Mouse (Mus musculus): ENCODE results near the gene Gid4. TPM values are rescaled to one million over a fixed set of nuclear protein-coding genes. Genes with fewer than 3 reads are reported as not detected.
A peak's percentile ranks its signal among the peaks of the same experiment; 100 is the strongest.

The Gid4 gene
- total and polyA plus RNA-seq, 3 experiments: 10.2 to 34.1 (median 25.6) TPM

GRCm38 (mm10) chr11:60397172-60397571, 19.8 kb upstream of the Gid4 start:
- TF ChIP-seq GATA1 (IDR thresholded peaks at IDR 0.05; ENCODE audit: borderline replicate concordance, low read length): no peak
- TF ChIP-seq POLR2AphosphoS5 (IDR thresholded peaks at IDR 0.05; ENCODE audit: insufficient replicate concordance, low read depth, low read length): no peak
- TF ChIP-seq TAL1 (conservative IDR thresholded peaks at IDR 0.05; ENCODE audit: low read depth, low read length): no peak
- TF ChIP-seq CTCF (IDR thresholded peaks at IDR 0.05; ENCODE audit: low read depth, low read length): no peak
- TF ChIP-seq GATA2 (IDR thresholded peaks at IDR 0.05; ENCODE audit: borderline replicate concordance, low read depth, low read length): no peak
- no peaks in the 10 kb centered on the region for H3K9me3 ChIP-seq (replicated peaks)
- ATAC-seq (ENCODE audit: extremely low read depth, insufficient number of reproducible peaks, low FRiP score, poor library complexity, severe bottlenecking): no peak
- H3K36me3 ChIP-seq (replicated peaks): peaks cover 24% of the 10 kb centered on the region
- H3K27me3 ChIP-seq (ENCODE audit: insufficient read depth, low read length): 0 out of 2 replicates have a peak, but pooled peaks cover 5% of the 10 kb centered on the region
- no peaks in the 10 kb centered on the region for H3K4me1 ChIP-seq (ENCODE audit: insufficient read depth, low read depth, low read length)
- no peak for DNase-seq (ENCODE audit: low spot score)
- no peak overlapping the region for H3K4me3 ChIP-seq (ENCODE audit: low read depth, low read length)

- H3K36me3 ChIP-seq (replicated peaks): peaks cover 93% of the 10 kb centered on the region
- H3K4me3 ChIP-seq (ENCODE audit: low read depth, low read length): no peak overlapping the region
- no peaks in the 10 kb centered on the region for H3K4me1 ChIP-seq (ENCODE audit: insufficient read depth, low read depth, low read length)
- ATAC-seq (ENCODE audit: extremely low read depth, insufficient number of reproducible peaks, low FRiP score, poor library complexity, severe bottlenecking) (no peak), DNase-seq (ENCODE audit: low spot score) (no peak)
- no peaks in the 10 kb centered on the region for H3K27me3 ChIP-seq (ENCODE audit: insufficient read depth, low read length)
- no peaks in the 10 kb centered on the region for H3K9me3 ChIP-seq (replicated peaks)
- TF ChIP-seq CTCF (IDR thresholded peaks at IDR 0.05; ENCODE audit: low read depth, low read length) (no peak), POLR2AphosphoS5 (IDR thresholded peaks at IDR 0.05; ENCODE audit: insufficient replicate concordance, low read depth, low read length) (no peak), GATA1 (IDR thresholded peaks at IDR 0.05; ENCODE audit: borderline replicate concordance, low read length) (no peak), TAL1 (conservative IDR thresholded peaks at IDR 0.05; ENCODE audit: low read depth, low read length) (no peak), GATA2 (IDR thresholded peaks at IDR 0.05; ENCODE audit: borderline replicate concordance, low read depth, low read length) (no peak)
Measured at GRCm38 (mm10) chr11:60406606-60407005, 10.3 kb upstream of the Gid4 start.

GRCm38 (mm10) chr11:60412173-60412572, 4.8 kb upstream of the Gid4 start:
- DNase-seq (ENCODE audit: low spot score): peak; percentile 25
- no peak for TF ChIP-seq GATA1 (IDR thresholded peaks at IDR 0.05; ENCODE audit: borderline replicate concordance, low read length)
- TF ChIP-seq CTCF (IDR thresholded peaks at IDR 0.05; ENCODE audit: low read depth, low read length): no peak
- TF ChIP-seq GATA2 (IDR thresholded peaks at IDR 0.05; ENCODE audit: borderline replicate concordance, low read depth, low read length): no peak
- no peak for TF ChIP-seq TAL1 (conservative IDR thresholded peaks at IDR 0.05; ENCODE audit: low read depth, low read length)
- TF ChIP-seq POLR2AphosphoS5 (IDR thresholded peaks at IDR 0.05; ENCODE audit: insufficient replicate concordance, low read depth, low read length): no peak

GRCm38 (mm10) chr11:60412921-60413320, 4.0 kb upstream of the Gid4 start:
- H3K36me3 ChIP-seq (replicated peaks): peaks cover 55% of the 10 kb centered on the region
- H3K27me3 ChIP-seq (ENCODE audit: insufficient read depth, low read length): no peaks in the 10 kb centered on the region
- no peak overlapping the region for H3K4me3 ChIP-seq (ENCODE audit: low read depth, low read length)
- DNase-seq (ENCODE audit: low spot score): no peak
- peaks cover 23% of the 10 kb centered on the region for H3K4me1 ChIP-seq (ENCODE audit: insufficient read depth, low read depth, low read length)
- no peaks in the 10 kb centered on the region for H3K9me3 ChIP-seq (replicated peaks)
- ATAC-seq (ENCODE audit: extremely low read depth, insufficient number of reproducible peaks, low FRiP score, poor library complexity, severe bottlenecking): no peak
- TF ChIP-seq GATA2 (IDR thresholded peaks at IDR 0.05; ENCODE audit: borderline replicate concordance, low read depth, low read length) (no peak), TAL1 (conservative IDR thresholded peaks at IDR 0.05; ENCODE audit: low read depth, low read length) (no peak), GATA1 (IDR thresholded peaks at IDR 0.05; ENCODE audit: borderline replicate concordance, low read length) (no peak), CTCF (IDR thresholded peaks at IDR 0.05; ENCODE audit: low read depth, low read length) (no peak), POLR2AphosphoS5 (IDR thresholded peaks at IDR 0.05; ENCODE audit: insufficient replicate concordance, low read depth, low read length) (no peak)

More at GRCm38 (mm10) chr11:60412173-60412572, 4.8 kb upstream of the Gid4 start:
- no peak overlapping the region for H3K4me3 ChIP-seq (ENCODE audit: low read depth, low read length)
- H3K36me3 ChIP-seq (replicated peaks): peaks cover 63% of the 10 kb centered on the region
- no peak for ATAC-seq (ENCODE audit: extremely low read depth, insufficient number of reproducible peaks, low FRiP score, poor library complexity, severe bottlenecking)
- H3K4me1 ChIP-seq (ENCODE audit: insufficient read depth, low read depth, low read length): peaks cover 21% of the 10 kb centered on the region
- H3K27me3 ChIP-seq (ENCODE audit: insufficient read depth, low read length): no peaks in the 10 kb centered on the region
- no peaks in the 10 kb centered on the region for H3K9me3 ChIP-seq (replicated peaks)

DNA sequence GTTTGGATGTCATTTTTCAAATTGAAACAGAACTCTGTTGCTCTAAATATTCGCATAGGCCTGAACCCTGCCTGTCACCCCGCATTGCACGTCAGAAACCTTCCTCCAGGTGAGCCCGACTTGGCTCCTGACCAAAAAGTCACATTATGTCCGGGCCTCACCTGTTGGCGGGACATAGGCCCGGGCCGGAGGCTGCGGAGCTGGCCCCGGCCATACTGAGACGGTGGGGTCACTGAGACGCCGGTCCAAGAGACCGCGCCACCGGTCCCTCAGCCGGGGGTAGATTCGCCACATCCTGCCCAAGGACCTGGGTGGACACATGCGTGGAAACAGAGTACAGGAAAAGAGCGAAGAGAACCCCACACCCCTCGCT, 369 bp upstream of the Gid4 start:
- peak overlapping the region; percentile 91 for H3K4me3 ChIP-seq (ENCODE audit: low read depth, low read length)
- ATAC-seq (ENCODE audit: extremely low read depth, insufficient number of reproducible peaks, low FRiP score, poor library complexity, severe bottlenecking) (no peak), DNase-seq (ENCODE audit: low spot score) (no peak)
- H3K9me3 ChIP-seq (replicated peaks): no peaks in the 10 kb centered on the region
- no peaks in the 10 kb centered on the region for H3K27me3 ChIP-seq (ENCODE audit: insufficient read depth, low read length)
- peaks cover 33% of the 10 kb centered on the region for H3K36me3 ChIP-seq (replicated peaks)
- TF ChIP-seq GATA2 (IDR thresholded peaks at IDR 0.05; ENCODE audit: borderline replicate concordance, low read depth, low read length): no peak
- no peak for TF ChIP-seq POLR2AphosphoS5 (IDR thresholded peaks at IDR 0.05; ENCODE audit: insufficient replicate concordance, low read depth, low read length)
- no peak for TF ChIP-seq TAL1 (conservative IDR thresholded peaks at IDR 0.05; ENCODE audit: low read depth, low read length)
- TF ChIP-seq GATA1 (IDR thresholded peaks at IDR 0.05; ENCODE audit: borderline replicate concordance, low read length): no peak
- H3K4me1 ChIP-seq (ENCODE audit: insufficient read depth, low read depth, low read length): peaks cover 37% of the 10 kb centered on the region

- H3K36me3 ChIP-seq (replicated peaks): peaks cover 33% of the 10 kb centered on the region
- no peaks in the 10 kb centered on the region for H3K27me3 ChIP-seq (ENCODE audit: insufficient read depth, low read length)
- DNase-seq (ENCODE audit: low spot score): peak; percentile 13
- no peak for ATAC-seq (ENCODE audit: extremely low read depth, insufficient number of reproducible peaks, low FRiP score, poor library complexity, severe bottlenecking)
- TF ChIP-seq TAL1 (conservative IDR thresholded peaks at IDR 0.05; ENCODE audit: low read depth, low read length): no peak
- TF ChIP-seq POLR2AphosphoS5 (IDR thresholded peaks at IDR 0.05; ENCODE audit: insufficient replicate concordance, low read depth, low read length): no peak
- no peak for TF ChIP-seq GATA1 (IDR thresholded peaks at IDR 0.05; ENCODE audit: borderline replicate concordance, low read length)
- no peak for TF ChIP-seq GATA2 (IDR thresholded peaks at IDR 0.05; ENCODE audit: borderline replicate concordance, low read depth, low read length)
- TF ChIP-seq CTCF (IDR thresholded peaks at IDR 0.05; ENCODE audit: low read depth, low read length): no peak
- no peaks in the 10 kb centered on the region for H3K9me3 ChIP-seq (replicated peaks)
- peak within 1 kb of the TSS; percentile 91 for H3K4me3 ChIP-seq (ENCODE audit: low read depth, low read length)
- peaks cover 41% of the 10 kb centered on the region for H3K4me1 ChIP-seq (ENCODE audit: insufficient read depth, low read depth, low read length)
Measured at GRCm38 (mm10) chr11:60417717-60418472, 950 bp downstream of the Gid4 start, which contains the start of gene Atpaf2. Gene Atpaf2, minus strand, starts transcription at chr11:60418457.

Measured in G1E (cell line).